Mouse (Mus musculus): ENCODE measurements at regions not wholly inside any gene's neighbourhood (a gene's known extent, or its start where the extent isn't known, plus 50 kb on each side); places are given as distances from the start of the nearest gene placed in this dataset.
A peak's percentile ranks its signal among the peaks of the same experiment; 100 is the strongest.

- DNase-seq = peak; percentile 2
These were observed 96.9 kb upstream of the Ar start for GRCm38 (mm10) chrX:98051521-98052170.

GRCm38 (mm10) chrX:98052811-98053210, 95.8 kb upstream of the Ar start:
- DNase-seq = no peak

Measured in kidney, postnatal 14 days (tissue).